Mouse (Mus musculus) lung, embryonic 16.5 days (tissue): ENCODE data around the gene Ap1s3. TPM values are rescaled to one million over a fixed set of nuclear protein-coding genes. Genes with fewer than 3 reads are reported as not detected.
A peak's percentile ranks its signal among the peaks of the same experiment; 100 is the strongest.

Source experiments
- ATAC-seq: fragments of 200-750 bp; cut with Nextera tagmentation; 2 replicates; pipeline ENCODE4 v1.8.0; 2017; ENCODE audit warnings: low read depth, mild to moderate bottlenecking, moderate library complexity
- H3K27ac ChIP-seq: fragments of 300-500 bp; sonication (generic); 2 replicates; pipeline ENCODE4 v1.5.1; 2014; ENCODE audit warnings: mild to moderate bottlenecking, control low read depth, low read length
- H3K27me3 ChIP-seq: fragments of 300-500 bp; sonication (generic); 2 replicates; pipeline ENCODE4 v1.6.1; 2014; ENCODE audit warnings: low read depth, low read length, mixed read lengths; ENCODE audit not compliant: control insufficient read depth, insufficient read depth
- H3K36me3 ChIP-seq: fragments of 300-500 bp; sonication (generic); 2 replicates; pipeline ENCODE4 v1.6.1; 2014; ENCODE audit warnings: low read length; ENCODE audit not compliant: control insufficient read depth, insufficient read depth
- H3K4me1 ChIP-seq: fragments of 300-500 bp; sonication (generic); replicated peaks from 2 replicates; pipeline ENCODE4 v1.6.1; 2014; ENCODE audit warnings: low read length, mixed read lengths; ENCODE audit not compliant: control insufficient read depth, insufficient read depth
- H3K4me2 ChIP-seq: fragments of 300-500 bp; sonication (generic); 2 replicates; pipeline ENCODE4 v1.6.1; 2014; ENCODE audit warnings: low read depth, low read length, control low read depth
- H3K4me3 ChIP-seq: fragments of 300-500 bp; sonication (generic); 2 replicates; pipeline ENCODE4 v1.5.1; 2014; ENCODE audit warnings: mild to moderate bottlenecking, low read length, control low read depth
- H3K9ac ChIP-seq: fragments of 300-500 bp; sonication (generic); 2 replicates; pipeline ENCODE4 v1.6.1; 2014; ENCODE audit warnings: low read length, control low read depth
- H3K9me3 ChIP-seq: fragments of 300-500 bp; sonication (generic); 2 replicates; pipeline ENCODE4 v1.6.1; 2016; ENCODE audit warnings: low read length; ENCODE audit not compliant: control insufficient read depth
- WGBS: fragments of 180-500 bp; shearing (Covaris S2); extraction: QIAGEN DNeasy Blood & Tissue Kit; methylation state at CpG from one replicate; pipeline ENCODE4 v1.1.7; 2014; 5-methylcytosine and 5-hydroxymethylcytosine counted together
- polyA plus RNA-seq: library from polyadenylated mRNA; unstranded; fragments of >200 nt; fragmentation: Nextera tagmentation; extraction: Ambion mirVana; gene quantifications from 2 replicates; pipeline ENCODE4 v1.2.1, GENCODE M21; 2015

Ap1s3 gene
- polyA plus RNA-seq, 1 experiment from 2014 or later, result 1.1 TPM

GRCm38 (mm10) chr1:79643411-79644110 is 28.2 kb downstream of the Ap1s3 start:
- Histone ChIP-seq H3K9ac (no peak overlapping the region), H3K4me2 (no peak overlapping the region), H3K27ac (no peak overlapping the region), H3K9me3 (no peaks in the 10 kb centered on the region), H3K36me3 (no peaks in the 10 kb centered on the region), H3K4me3 (no peak overlapping the region), H3K27me3 (no peaks in the 10 kb centered on the region), H3K4me1 (no peaks in the 10 kb centered on the region)
- 79% methylated on average over 6 of the region's 6 CpGs for WGBS
- ATAC-seq, result no peak

- H3K4me3 ChIP-seq, result no peak overlapping the region
- no peaks in the 10 kb centered on the region for H3K4me1 ChIP-seq
- WGBS, result 88% methylated on average over 3 of the region's 3 CpGs
- no peak overlapping the region for H3K27ac ChIP-seq
- no peak for ATAC-seq
- no peaks in the 10 kb centered on the region for H3K36me3 ChIP-seq
- H3K4me2 ChIP-seq, result no peak overlapping the region
- H3K9ac ChIP-seq, result no peak overlapping the region
- no peaks in the 10 kb centered on the region for H3K27me3 ChIP-seq
- no peaks in the 10 kb centered on the region for H3K9me3 ChIP-seq
These were observed 29.1 kb downstream of the Ap1s3 start for GRCm38 (mm10) chr1:79642680-79643079.

DNA sequence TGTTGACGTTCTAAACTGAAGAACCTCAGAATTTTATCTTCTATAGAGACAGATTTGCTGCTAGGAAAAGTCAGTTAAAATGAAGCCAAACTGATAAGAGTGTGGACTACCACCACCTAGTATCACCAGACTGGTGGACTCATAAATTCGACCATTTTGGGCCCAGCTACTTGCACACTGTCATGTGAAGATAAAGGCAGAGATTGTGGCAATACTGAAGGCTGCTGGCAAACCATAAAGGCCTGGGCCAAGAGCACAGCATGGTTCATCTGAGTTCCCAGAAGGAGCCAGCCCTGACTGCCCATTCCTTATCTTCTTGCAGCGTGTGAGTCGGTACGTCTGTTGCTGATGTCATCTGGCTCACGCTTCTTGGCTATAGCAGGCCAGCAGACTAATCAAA is 30.4 kb downstream of the Ap1s3 start:
- Histone ChIP-seq H3K9ac (no peak overlapping the region), H3K27me3 (no peaks in the 10 kb centered on the region), H3K36me3 (no peaks in the 10 kb centered on the region), H3K4me3 (no peak overlapping the region), H3K4me2 (no peak overlapping the region), H3K4me1 (no peaks in the 10 kb centered on the region), H3K9me3 (no peaks in the 10 kb centered on the region), H3K27ac (no peak overlapping the region)
- no peak for ATAC-seq
- WGBS, result 54% methylated on average over 6 of the region's 6 CpGs

- WGBS, result 73% methylated on average over 7 of the region's 7 CpGs
- no peaks in the 10 kb centered on the region for H3K36me3 ChIP-seq
- no peaks in the 10 kb centered on the region for H3K9me3 ChIP-seq
- H3K27me3 ChIP-seq, result no peaks in the 10 kb centered on the region
- no peak overlapping the region for H3K4me3 ChIP-seq
- no peak overlapping the region for H3K4me2 ChIP-seq
- no peak for ATAC-seq
- H3K4me1 ChIP-seq, result no peaks in the 10 kb centered on the region
- no peak overlapping the region for H3K9ac ChIP-seq
- H3K27ac ChIP-seq, result no peak overlapping the region
These were observed 31.6 kb downstream of the Ap1s3 start for GRCm38 (mm10) chr1:79640151-79640550.

DNA sequence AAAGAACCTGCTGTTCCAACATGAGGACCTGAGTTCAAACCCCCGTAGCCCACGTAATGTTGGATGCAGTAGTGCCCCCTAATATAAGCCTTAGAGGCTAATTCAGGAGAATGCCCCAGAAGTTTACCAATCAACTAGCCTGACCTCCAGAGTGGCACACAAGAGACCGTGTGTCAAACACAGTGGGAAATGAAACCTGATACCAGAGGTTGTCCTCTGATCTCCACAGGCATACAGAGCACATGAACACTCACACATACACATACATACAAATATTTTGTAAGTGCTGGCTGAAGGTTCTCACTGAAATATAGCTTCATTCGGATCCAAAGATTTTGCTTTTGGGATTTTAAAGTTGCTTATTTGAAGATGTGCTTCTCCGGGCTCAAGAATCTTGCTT is 32.1 kb downstream of the Ap1s3 start:
- 67% methylated on average over 5 of the region's 5 CpGs for WGBS
- Histone ChIP-seq H3K4me2 (no peak overlapping the region), H3K4me3 (no peak overlapping the region), H3K4me1 (no peaks in the 10 kb centered on the region), H3K9me3 (no peaks in the 10 kb centered on the region), H3K27me3 (no peaks in the 10 kb centered on the region), H3K9ac (no peak overlapping the region), H3K27ac (no peak overlapping the region), H3K36me3 (no peaks in the 10 kb centered on the region)
- no peak for ATAC-seq

- Histone ChIP-seq H3K27ac (no peak overlapping the region), H3K27me3 (no peaks in the 10 kb centered on the region), H3K9me3 (no peaks in the 10 kb centered on the region), H3K36me3 (no peaks in the 10 kb centered on the region), H3K9ac (no peak overlapping the region), H3K4me3 (no peak overlapping the region), H3K4me1 (no peaks in the 10 kb centered on the region), H3K4me2 (no peak overlapping the region)
- WGBS, result 88% methylated on average over 6 of the region's 6 CpGs
- ATAC-seq, result no peak
These were observed 32.7 kb downstream of the Ap1s3 start for GRCm38 (mm10) chr1:79639107-79639506.

DNA sequence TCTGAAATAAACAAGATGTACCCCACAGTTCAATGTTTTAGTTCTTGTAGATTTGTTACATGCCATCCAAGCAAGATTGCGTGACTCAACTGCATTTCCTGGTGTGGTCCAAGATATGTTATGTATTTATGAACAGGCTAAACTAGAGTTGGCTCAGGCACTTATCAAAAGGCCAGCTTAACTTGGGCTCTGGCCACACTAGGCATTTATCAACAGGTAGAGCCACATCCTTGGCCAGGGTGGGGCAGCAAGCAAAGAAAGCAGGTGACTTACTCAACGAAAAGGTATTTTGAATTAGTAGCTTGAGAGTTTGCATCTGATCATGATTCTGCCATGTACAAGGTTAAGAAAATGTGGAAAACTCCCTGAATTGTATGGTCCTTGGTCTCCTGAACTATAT is 34.0 kb downstream of the Ap1s3 start:
- no peaks in the 10 kb centered on the region for H3K4me1 ChIP-seq
- H3K9ac ChIP-seq, result no peak overlapping the region
- H3K9me3 ChIP-seq, result no peaks in the 10 kb centered on the region
- no peak overlapping the region for H3K27ac ChIP-seq
- no peak overlapping the region for H3K4me2 ChIP-seq
- no peaks in the 10 kb centered on the region for H3K36me3 ChIP-seq
- ATAC-seq, result 0 out of 2 replicates have a peak, but pooled peaks have one; percentile 31
- WGBS, result 84% methylated on average over 2 of the region's 2 CpGs
- H3K27me3 ChIP-seq, result no peaks in the 10 kb centered on the region
- no peak overlapping the region for H3K4me3 ChIP-seq

DNA sequence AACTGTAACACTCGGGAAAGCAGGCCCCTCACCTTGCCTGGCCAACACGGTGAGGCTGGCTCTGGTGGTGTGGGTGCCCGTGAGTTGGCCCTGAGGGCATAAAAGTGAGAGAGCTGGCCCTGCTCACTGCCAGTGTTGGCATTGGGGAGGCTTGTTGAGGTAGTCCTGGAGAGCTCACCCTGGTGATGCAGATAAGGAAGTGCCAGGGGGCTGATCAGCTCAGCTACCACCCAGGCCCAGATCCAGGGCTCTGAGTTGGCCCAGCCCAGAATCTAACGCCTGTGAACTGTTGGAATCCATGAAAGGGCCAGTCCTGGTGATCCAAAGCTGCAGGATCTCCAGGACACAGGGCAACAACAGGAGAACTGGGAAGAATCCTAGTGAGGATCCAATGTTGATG is 40.3 kb downstream of the Ap1s3 start:
- no peaks in the 10 kb centered on the region for H3K4me1 ChIP-seq
- no peak overlapping the region for H3K9ac ChIP-seq
- H3K36me3 ChIP-seq, result no peaks in the 10 kb centered on the region
- H3K9me3 ChIP-seq, result no peaks in the 10 kb centered on the region
- no peak overlapping the region for H3K4me2 ChIP-seq
- 83% methylated on average over 4 of the region's 4 CpGs for WGBS
- ATAC-seq, result no peak
- no peak overlapping the region for H3K27ac ChIP-seq
- no peak overlapping the region for H3K4me3 ChIP-seq
- no peaks in the 10 kb centered on the region for H3K27me3 ChIP-seq

DNA sequence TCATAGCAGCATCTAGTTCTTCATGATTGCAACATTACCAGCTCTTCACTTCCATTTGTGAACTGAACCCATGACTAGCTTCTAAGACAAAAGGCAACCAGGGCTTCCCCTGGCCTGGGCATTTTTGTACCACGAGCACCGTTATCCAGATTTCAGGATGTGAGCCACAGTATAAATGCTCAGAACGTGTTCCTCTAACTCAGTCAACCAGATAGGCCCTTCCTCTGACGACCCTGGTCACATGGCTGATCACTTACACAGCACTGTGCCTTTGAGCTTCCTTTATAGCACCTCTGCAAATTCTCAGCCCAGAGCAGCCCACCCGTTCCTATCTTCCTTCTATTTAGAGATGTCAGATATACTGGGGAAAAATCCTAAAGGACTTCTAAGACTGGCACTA is 42.0 kb downstream of the Ap1s3 start:
- no peaks in the 10 kb centered on the region for H3K36me3 ChIP-seq
- no peak overlapping the region for H3K27ac ChIP-seq
- H3K4me2 ChIP-seq, result no peak overlapping the region
- H3K9me3 ChIP-seq, result no peaks in the 10 kb centered on the region
- no peak overlapping the region for H3K4me3 ChIP-seq
- H3K27me3 ChIP-seq, result no peaks in the 10 kb centered on the region
- ATAC-seq, result no peak
- WGBS, result 75% methylated on average over 5 of the region's 5 CpGs
- H3K9ac ChIP-seq, result no peak overlapping the region
- no peaks in the 10 kb centered on the region for H3K4me1 ChIP-seq

DNA sequence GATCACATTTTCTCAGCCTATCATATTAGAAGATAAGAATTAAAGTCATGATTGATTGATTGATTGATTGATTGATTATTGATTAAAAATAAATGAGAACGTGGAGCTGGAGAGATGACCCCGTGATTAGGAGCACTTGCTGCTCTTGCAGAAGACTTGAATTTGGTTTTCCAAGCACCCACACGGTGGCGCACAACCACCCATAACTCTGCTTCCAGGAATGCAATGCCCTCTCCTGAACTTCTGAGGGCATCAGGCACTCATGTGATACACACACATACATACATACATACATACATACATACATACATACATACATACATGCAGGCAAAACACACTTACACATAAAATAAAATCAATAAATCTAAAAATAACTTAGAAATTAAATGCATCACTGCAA is 45.6 kb downstream of the Ap1s3 start:
- no peaks in the 10 kb centered on the region for H3K27me3 ChIP-seq
- no peak overlapping the region for H3K27ac ChIP-seq
- no peaks in the 10 kb centered on the region for H3K4me1 ChIP-seq
- no peak overlapping the region for H3K4me2 ChIP-seq
- WGBS, result 58% methylated on average over 4 of the region's 4 CpGs
- no peak overlapping the region for H3K9ac ChIP-seq
- no peak overlapping the region for H3K4me3 ChIP-seq
- no peak for ATAC-seq
- no peaks in the 10 kb centered on the region for H3K36me3 ChIP-seq
- H3K9me3 ChIP-seq, result no peaks in the 10 kb centered on the region
